Mouse (Mus musculus) cerebellum, adult 9-10 months (tissue): ENCODE measurements around the gene Adora1.

Experiments
- DNase-seq: peaks from one replicate; pipeline ENCODE4 v3.0.0; 2022

The Adora1 gene

GRCm38 (mm10) chr1:134150745-134151144 lies 84.5 kb downstream of the Adora1 start:
- no peak for DNase-seq

GRCm38 (mm10) chr1:134150076-134150475 lies 85.2 kb downstream of the Adora1 start:
- DNase-seq: no peak
